Mouse (Mus musculus) thymus, adult 2 months (tissue): ENCODE measurements around the gene Adh5. TPM values are rescaled to one million over a fixed set of nuclear protein-coding genes. Genes with fewer than 3 reads are reported as not detected.

ENCODE experiments used
- DNase-seq: peaks from one replicate; pipeline ENCODE4 v3.0.0; 2021
- H3K27ac ChIP-seq: fragments of 200-500 bp; 2 replicates; pipeline ENCODE4 v1.5.1; 2012; ENCODE audit warnings: low read length, control low read depth; ENCODE audit not compliant: control insufficient read depth, insufficient read depth
- H3K27me3 ChIP-seq: fragments of 200-500 bp; 2 replicates; pipeline ENCODE4 v1.6.1; 2012; ENCODE audit warnings: mild to moderate bottlenecking, low read length, moderate library complexity, mixed read lengths; ENCODE audit not compliant: control insufficient read depth, insufficient read depth
- H3K36me3 ChIP-seq: fragments of 200-500 bp; 2 replicates; pipeline ENCODE4 v1.6.1; 2012; ENCODE audit warnings: mild to moderate bottlenecking, low read length, moderate library complexity; ENCODE audit not compliant: control insufficient read depth, insufficient read depth
- H3K4me1 ChIP-seq: fragments of 200-500 bp; replicated peaks from 2 replicates; pipeline ENCODE4 v1.6.1; 2012; ENCODE audit warnings: low read length; ENCODE audit not compliant: control insufficient read depth, insufficient read depth
- H3K4me3 ChIP-seq: fragments of 200-500 bp; 2 replicates; pipeline ENCODE4 v1.5.1; 2012; ENCODE audit warnings: mild to moderate bottlenecking, low read length, control low read depth, moderate library complexity; ENCODE audit not compliant: control insufficient read depth, insufficient read depth
- CTCF ChIP-seq: fragments of 200-500 bp; IDR thresholded peaks from 2 replicates; pipeline ENCODE4 v1.5.1; 2012; ENCODE audit warnings: mild to moderate bottlenecking, control low read depth, low read length, moderate library complexity, borderline replicate concordance; ENCODE audit not compliant: control insufficient read depth, poor library complexity, insufficient read depth; ENCODE audit errors: extremely low read depth
- POLR2A ChIP-seq: fragments of 200-500 bp; IDR thresholded peaks from 2 replicates; pipeline ENCODE4 v1.6.1; 2012; ENCODE audit warnings: mild to moderate bottlenecking, low read length, control low read depth, moderate library complexity; ENCODE audit not compliant: control insufficient read depth, poor library complexity, insufficient read depth; ENCODE audit errors: extremely low read depth
- WGBS: fragments of 180-500 bp; shearing (Covaris S2); methylation state at CpG from one replicate; pipeline ENCODE4 v1.1.7; 2018; 5-methylcytosine and 5-hydroxymethylcytosine counted together
- polyA plus RNA-seq: library from polyadenylated mRNA; depleted of rRNA; stranded (reverse); fragments of >200 nt; gene quantifications from 2 replicates; pipeline ENCODE4 v1.2.3, GENCODE M21; 2012

The Adh5 gene
- polyA plus RNA-seq, 1 experiment, result 37.5 TPM

DNA sequence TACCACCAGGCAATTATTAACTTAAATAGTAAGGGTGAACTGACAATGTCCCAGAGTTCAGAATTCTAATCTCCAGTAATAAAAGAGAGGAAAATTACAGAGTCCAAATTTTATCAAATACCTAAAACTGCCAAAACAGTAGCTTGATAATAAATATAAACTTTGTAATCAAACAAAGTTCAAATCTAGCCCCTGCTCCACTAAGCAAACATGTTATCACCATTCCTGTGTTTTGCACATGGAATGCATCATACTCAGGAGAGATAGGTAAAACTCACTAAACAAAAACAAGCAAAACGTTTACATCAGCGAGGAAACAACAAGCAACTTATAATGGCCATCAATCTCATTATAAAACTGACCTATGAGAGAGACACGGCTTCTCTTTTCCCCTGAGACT is 32.7 kb upstream of the Adh5 start:
- no peak for DNase-seq
- H3K4me3 ChIP-seq, result no peak overlapping the region
- H3K4me1 ChIP-seq, result no peaks in the 10 kb centered on the region
- H3K27me3 ChIP-seq, result no peaks in the 10 kb centered on the region
- WGBS, result 89% methylated on average over 3 of the region's 3 CpGs
- H3K27ac ChIP-seq, result no peak overlapping the region
- no peaks in the 10 kb centered on the region for H3K36me3 ChIP-seq
- TF ChIP-seq CTCF (no peak), POLR2A (no peak)

DNA sequence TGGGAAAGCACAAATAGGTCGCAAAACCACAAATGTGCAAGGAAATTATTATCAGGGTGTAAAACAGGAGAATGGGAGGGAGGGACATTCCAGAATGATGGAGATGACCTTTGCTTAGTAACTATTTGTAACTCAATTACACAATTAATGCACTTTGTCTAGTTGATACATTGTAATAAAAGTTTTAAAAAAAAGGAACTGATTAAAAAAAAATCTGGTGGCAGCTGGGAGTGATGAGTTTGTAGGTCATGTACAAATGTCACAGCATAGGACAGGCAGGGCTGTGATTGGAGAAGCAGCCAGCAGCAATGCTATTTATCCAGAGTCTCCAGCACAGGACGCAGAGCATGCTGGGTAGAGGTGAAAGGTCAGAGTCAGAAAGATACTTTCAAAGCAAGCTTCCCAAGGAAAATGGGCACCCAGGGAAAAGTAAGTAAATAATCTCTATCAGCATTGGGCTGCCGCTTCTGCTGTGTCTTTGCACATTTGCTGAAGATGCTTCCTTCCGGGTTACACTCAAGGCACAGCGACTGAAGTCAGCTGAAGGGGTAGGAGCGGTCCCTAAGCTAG is 27.7 kb upstream of the Adh5 start, which contains the start of gene Adh4:
Gene Adh4 (plus strand): TSS at position 346 of the 570 bp plus-strand sequence.
- Histone ChIP-seq H3K36me3 (no peaks in the 10 kb centered on the region), H3K27ac (no peak within 1 kb of the TSS), H3K27me3 (no peaks in the 10 kb centered on the region), H3K4me3 (no peak within 1 kb of the TSS), H3K4me1 (no peaks in the 10 kb centered on the region)
- whole genome bisulfite sequencing, result 92% methylated on average over 6 of the region's 6 CpGs
- TF ChIP-seq CTCF, result no peak
- no peak for TF ChIP-seq POLR2A
- no peak for DNase-seq

DNA sequence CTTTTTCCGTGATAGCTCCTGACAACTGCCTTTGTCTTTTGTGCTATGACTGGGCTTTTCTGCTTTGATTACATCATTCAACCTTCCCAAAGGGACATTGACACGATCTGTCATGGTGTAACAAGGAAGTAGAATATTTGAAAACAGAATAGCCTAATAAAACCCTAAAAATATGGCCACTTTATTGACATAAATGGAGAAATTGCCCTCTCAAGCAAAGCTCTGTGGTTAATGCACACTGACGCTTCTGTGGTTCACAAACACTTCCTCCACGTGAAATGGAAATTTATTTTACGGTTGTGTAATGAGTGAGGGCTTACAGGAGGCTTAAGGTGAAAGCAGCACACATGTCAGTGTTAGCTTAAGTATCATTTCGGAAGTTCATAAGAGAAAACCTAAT is 23.5 kb upstream of the Adh5 start:
- Histone ChIP-seq H3K4me1 (no peaks in the 10 kb centered on the region), H3K36me3 (no peaks in the 10 kb centered on the region), H3K27ac (no peak overlapping the region), H3K27me3 (no peaks in the 10 kb centered on the region), H3K4me3 (no peak overlapping the region)
- 24% methylated on average over 6 of the region's 6 CpGs for WGBS
- DNase-seq, result no peak
- TF ChIP-seq CTCF (no peak), POLR2A (no peak)

DNA sequence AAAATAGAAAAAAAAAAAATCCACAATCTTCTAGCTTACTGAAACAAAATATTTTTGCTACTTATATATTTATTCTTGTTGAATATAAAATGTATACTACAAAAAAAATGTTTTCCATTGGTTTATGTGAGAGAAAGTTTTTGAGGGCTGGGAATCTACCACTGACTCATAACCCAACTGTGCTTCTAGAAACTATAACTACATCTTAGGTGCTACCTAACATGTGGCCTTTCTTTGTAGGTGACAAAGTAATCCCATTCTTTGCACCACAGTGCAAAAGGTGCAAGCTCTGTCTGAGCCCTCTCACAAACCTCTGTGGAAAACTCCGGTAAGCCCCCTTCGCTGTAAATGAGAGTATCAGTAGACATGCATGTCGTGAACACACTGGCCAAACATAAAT is 22.5 kb upstream of the Adh5 start:
- 94% methylated on average over 3 of the region's 3 CpGs for WGBS
- DNase-seq, result no peak

DNA sequence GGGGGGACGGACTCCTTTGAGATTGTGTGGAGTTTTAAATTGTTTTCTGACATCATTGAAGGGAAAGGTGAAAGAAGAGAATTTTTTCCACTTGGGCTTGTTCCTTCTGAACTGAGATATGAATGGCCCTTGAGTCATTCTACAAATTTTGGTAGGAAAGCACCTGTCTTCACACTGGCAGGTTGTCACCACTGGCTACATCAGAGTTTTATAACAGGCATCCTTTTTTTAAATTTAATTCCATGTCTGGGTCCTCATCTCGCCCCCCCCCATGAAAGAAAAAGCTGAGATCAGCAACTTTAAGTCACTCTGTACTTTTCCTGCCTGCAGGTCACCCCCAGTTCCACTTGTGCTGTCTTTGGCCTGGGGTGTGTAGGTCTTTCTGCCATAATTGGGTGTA is 19.2 kb upstream of the Adh5 start:
- no peaks in the 10 kb centered on the region for H3K36me3 ChIP-seq
- DNase-seq, result no peak
- no peaks in the 10 kb centered on the region for H3K4me1 ChIP-seq
- no peaks in the 10 kb centered on the region for H3K27me3 ChIP-seq
- WGBS, result 89% methylated on average over 2 of the region's 2 CpGs
- TF ChIP-seq POLR2A (no peak), CTCF (no peak)
- no peak overlapping the region for H3K27ac ChIP-seq
- no peak overlapping the region for H3K4me3 ChIP-seq

More for the DNA sequence above, 22.5 kb upstream of the Adh5 start:
- Histone ChIP-seq H3K27ac (no peak overlapping the region), H3K4me3 (no peak overlapping the region), H3K4me1 (no peaks in the 10 kb centered on the region), H3K36me3 (no peaks in the 10 kb centered on the region), H3K27me3 (no peaks in the 10 kb centered on the region)
- TF ChIP-seq POLR2A, result no peak
- TF ChIP-seq CTCF, result no peak

DNA sequence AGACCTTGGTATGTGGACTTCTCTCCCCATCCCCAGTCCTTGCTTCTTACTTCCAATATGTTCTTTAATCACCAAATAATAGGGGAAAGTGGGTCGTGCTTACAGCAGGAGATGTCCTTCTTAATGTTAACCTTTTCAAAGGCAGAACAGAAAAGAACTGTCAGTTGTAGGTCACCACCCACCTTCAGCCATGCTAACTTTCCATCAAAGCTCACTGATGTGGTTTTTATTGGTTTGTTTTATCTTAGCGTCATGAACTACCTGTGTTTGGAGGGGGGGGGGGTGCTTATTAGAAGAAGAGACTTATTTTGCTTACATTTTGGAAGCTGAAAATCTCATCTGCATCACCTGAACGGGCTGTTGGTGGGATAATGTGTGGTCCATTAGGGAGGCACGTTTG is 18.6 kb upstream of the Adh5 start:
- DNase-seq, result no peak
- 52% methylated on average over 4 of the region's 4 CpGs for WGBS
- H3K4me3 ChIP-seq, result no peak overlapping the region
- H3K27ac ChIP-seq, result no peak overlapping the region
- H3K27me3 ChIP-seq, result no peaks in the 10 kb centered on the region
- TF ChIP-seq POLR2A (no peak), CTCF (no peak)
- H3K4me1 ChIP-seq, result no peaks in the 10 kb centered on the region
- H3K36me3 ChIP-seq, result no peaks in the 10 kb centered on the region

DNA sequence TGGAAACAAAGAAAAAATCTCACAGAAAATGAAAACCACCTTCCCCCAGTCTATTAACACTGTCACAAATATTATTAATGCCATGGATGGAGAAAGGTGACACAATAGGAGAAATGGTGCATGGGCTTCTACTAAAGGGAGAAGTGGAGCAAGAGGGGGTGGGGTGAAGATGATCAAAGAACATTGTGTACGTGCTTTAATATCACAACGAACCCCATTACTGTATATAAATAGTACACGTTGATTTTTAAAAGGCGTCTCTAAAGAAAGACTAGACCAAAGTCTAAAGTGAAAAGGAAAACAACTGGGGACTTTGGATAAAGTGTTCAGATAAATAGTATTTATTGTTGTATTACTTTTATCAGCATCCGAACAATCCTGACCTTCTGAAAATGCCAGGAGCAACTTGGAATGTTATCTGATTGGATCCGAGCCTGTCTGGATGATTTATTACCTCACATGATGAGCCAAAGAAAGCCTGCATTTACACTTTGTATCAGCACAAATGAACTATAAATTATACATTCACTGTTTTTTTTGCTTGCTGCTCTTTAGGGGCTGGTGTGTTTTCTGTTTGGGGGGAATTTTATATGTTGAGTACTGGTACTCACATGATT is 12.4 kb upstream of the Adh5 start:
- 88% methylated on average over 6 of the region's 6 CpGs for WGBS
- no peak for DNase-seq

More for the DNA sequence above, 12.4 kb upstream of the Adh5 start:
- H3K4me1 ChIP-seq, result no peaks in the 10 kb centered on the region
- no peaks in the 10 kb centered on the region for H3K27me3 ChIP-seq
- H3K4me3 ChIP-seq, result no peak overlapping the region
- H3K36me3 ChIP-seq, result no peaks in the 10 kb centered on the region
- no peak overlapping the region for H3K27ac ChIP-seq
- no peak for TF ChIP-seq POLR2A
- no peak for TF ChIP-seq CTCF
